Mouse (Mus musculus) forebrain, embryonic 13.5 days (tissue): ENCODE data around the gene Uty. TPM values are rescaled to one million over a fixed set of nuclear protein-coding genes. Genes with fewer than 3 reads are reported as not detected.

Experiments used
- polyA plus RNA-seq: library from polyadenylated mRNA; unstranded; fragments of >200 nt; fragmentation: Nextera tagmentation; extraction: Ambion mirVana; gene quantifications from 2 replicates; pipeline ENCODE4 v1.2.1, GENCODE M21; 2015

Uty gene
- polyA plus RNA-seq, 1 experiment from 2014 or later = 15.2 TPM

Other genes with a start within 250 kb of the Uty start
- 40.7 and 57.5 TPM in 2 replicates for gene Eif2s3y, start 235.2 kb downstream of the Uty start, polyA plus RNA-seq
- gene Ddx3y, start 40.9 kb upstream of the Uty start, polyA plus RNA-seq = 17.7 and 21.4 TPM in 2 replicates
- not detected in 2 replicates for gene Usp9y, start 214.0 kb upstream of the Uty start, polyA plus RNA-seq